Mouse (Mus musculus) right cerebral cortex, postnatal 4 days (tissue): ENCODE results near the gene Mogat2.

Experiments used
- DNase-seq: peaks from one replicate; pipeline ENCODE4 v3.0.0-alpha.2; 2022

Gene Mogat2

GRCm38 (mm10) chr7:99191411-99191810 lies 47.0 kb downstream of the Mogat2 start:
- DNase-seq = no peak

GRCm38 (mm10) chr7:99189885-99190284 lies 48.5 kb downstream of the Mogat2 start:
- DNase-seq = no peak

GRCm38 (mm10) chr7:99188630-99189029 lies 49.8 kb downstream of the Mogat2 start:
- DNase-seq = no peak

DNA sequence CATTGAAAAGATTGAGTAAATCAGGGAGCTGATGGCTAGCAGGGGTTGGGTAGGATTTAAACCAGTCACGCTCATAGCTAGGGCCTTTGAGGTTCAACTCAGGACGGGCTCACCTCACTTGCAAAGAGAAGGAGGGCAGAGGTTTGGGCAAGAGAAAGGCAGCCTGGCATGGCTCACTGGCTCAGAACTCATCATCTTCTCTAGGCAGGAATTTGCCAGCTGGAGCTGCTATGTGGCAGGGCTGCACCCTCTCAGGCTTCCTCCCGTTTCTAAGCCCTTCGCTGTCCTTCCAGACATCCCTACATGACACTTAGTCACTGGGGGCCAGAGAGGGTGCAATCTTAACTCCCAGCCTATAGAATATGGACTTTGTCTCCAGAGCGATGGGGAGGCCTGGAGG lies 51.0 kb downstream of the Mogat2 start:
- no peak for DNase-seq

GRCm38 (mm10) chr7:99185405-99185804 lies 53.0 kb downstream of the Mogat2 start:
- DNase-seq = no peak

GRCm38 (mm10) chr7:99183751-99184150 lies 54.7 kb downstream of the Mogat2 start:
- no peak for DNase-seq

DNA sequence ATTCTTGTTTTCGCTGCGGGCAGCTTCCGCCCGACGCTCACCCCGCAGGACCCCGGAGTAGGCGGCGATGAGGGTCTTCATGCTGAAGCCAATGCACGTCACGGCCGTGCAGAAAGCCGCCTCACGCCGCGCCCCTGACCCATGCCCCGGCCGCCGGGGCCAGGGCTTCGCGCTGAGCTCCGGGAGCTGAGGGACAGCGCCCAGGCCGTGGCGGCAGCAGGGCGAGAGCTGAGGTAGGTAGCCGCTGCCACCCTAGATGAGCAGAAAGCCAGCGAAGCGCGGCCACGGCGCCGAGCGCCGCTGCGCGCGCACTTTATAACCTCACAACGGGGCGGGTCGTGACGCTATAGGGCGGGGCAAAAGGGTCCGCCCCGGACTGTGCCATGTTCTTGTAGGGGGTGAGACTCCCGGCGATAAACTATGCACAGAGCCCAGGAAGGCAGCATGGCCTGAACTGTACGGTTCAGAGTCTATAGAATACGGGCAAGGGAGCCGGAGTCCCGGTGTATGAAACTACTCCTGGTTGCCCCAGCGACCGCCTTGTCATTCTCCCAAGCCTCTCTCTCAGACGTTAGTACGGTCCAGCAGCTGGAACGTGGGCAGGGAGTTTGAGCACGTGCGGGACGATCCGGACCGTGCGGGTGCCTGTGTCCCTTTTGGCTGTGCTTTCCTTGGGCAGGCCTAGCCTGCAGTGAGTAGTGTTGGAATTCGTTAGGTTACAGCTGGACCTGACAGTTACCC lies 55.8 kb downstream of the Mogat2 start, which contains the start of gene Dgat2:
TSS of gene Dgat2 (minus strand) at position 288 of the 741 bp plus-strand sequence.
- peak; percentile 93 for DNase-seq

- no peak for DNase-seq
Measured at GRCm38 (mm10) chr7:99181619-99182431, 56.6 kb downstream of the Mogat2 start.

- no peak for DNase-seq
Measured at GRCm38 (mm10) chr7:99180162-99180561, 58.3 kb downstream of the Mogat2 start.

DNA sequence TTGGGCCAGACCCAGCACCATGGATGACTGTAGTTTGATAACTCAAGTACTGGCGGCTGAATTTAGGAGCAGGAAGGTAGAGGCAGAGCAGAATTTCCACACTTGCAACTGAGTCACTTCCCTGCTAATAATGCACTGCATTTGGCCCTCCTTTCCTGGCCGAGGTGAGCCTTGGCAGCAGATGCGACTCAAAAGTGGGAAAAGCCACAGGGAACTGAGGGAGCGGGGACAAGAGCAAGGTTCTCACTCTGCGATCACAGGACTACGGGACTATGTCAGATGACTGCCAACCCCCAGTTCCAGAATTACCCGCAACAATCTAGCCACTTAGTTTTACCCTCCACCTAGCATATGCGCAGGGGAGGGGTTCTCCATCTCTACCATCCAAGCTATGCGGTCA lies 59.1 kb downstream of the Mogat2 start:
- DNase-seq = no peak

DNA sequence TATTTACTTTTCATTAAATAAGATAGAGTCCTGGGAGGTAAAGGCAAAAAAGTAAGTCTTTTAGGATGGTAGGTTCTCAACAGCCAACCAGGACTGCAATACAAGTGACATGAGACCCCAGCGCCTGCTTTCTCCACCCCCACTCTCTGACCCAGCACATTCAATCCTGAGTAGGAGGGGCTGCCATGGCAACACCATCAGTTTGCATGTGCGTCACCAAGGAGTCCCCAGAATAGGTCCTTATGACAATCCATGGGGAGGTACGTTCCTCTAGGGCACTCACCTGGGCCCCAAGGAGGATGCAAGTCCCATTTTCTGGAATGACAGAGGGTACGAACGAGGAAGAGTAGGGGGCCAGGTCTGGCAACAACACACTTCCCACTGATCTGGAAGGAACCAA lies 61.0 kb downstream of the Mogat2 start:
- no peak for DNase-seq

DNA sequence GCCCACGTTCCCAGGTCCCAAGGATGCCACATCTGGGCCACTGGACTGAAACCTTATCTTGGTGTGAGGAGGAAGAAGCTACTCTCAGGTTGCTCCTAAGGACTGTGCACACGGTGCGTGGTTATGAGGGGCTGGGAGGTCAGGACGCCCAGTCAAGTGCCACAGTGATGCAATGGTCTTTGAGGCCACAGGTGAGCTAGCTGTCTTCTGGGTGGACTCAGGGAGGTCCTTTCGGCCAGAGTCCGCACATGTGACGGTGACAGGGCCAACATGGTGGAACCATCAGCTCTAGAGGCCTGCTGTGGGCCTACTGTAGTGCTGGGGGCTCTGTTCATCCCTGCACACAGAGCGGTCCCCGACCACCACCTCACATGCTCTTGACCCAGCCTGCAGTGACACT lies 62.8 kb downstream of the Mogat2 start:
- no peak for DNase-seq

GRCm38 (mm10) chr7:99175118-99175517 lies 63.3 kb downstream of the Mogat2 start:
- no peak for DNase-seq

GRCm38 (mm10) chr7:99174006-99174405 lies 64.4 kb downstream of the Mogat2 start:
- no peak for DNase-seq

DNA sequence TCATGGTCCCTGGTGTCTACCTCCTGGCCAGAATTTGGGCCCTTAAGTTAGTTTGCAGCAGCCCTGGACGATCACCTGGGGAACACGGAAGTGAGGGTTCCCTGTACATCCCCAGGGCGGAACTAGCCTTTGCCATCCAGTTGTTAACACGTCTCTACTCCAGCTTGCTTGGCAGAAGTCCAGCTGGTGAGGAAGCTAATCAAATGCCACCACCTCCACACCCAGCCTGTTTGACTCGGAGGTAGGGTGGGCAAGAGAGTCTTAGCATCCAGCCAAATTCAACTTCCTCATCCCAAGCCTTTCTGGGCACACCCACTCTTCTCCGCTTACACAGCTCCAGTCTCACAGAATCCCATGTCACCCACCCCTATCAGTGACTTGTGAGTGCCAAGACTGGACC lies 65.5 kb downstream of the Mogat2 start:
- DNase-seq = no peak

- no peak for DNase-seq
Measured at GRCm38 (mm10) chr7:99171730-99172463, 66.5 kb downstream of the Mogat2 start.

- DNase-seq = no peak
Measured at GRCm38 (mm10) chr7:99170519-99170918, 67.9 kb downstream of the Mogat2 start.

DNA sequence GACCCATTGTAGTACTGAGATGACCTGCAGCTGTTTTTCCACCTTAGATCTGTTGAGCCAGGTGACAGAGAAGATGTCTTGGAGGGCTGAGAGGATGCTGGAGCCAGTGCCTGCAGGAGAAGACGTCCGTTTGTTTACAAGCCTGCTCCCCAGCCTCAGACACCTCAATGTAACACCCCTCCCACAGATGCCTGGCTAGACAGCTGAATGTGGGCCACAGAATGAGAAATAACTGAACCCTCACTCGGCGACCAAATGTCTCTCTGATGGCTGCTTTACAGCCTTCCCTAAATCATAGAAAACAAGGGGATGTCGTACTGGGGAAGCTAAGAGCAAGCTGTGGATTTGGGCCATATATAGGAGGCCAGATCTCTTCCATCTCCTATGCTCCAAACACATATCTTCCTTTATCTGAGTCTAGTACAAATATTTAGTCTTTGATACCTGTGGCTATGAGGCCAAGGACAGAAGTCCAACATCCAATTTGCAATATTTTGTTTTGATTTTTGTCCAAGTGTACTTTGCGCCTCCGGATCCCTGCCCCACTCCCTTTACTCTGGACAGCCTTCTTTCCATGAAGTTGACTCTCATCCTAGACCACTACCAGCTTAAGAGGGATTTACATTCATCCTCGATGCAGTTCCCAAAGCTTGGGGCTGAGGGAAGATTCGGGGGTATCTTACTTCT lies 68.6 kb downstream of the Mogat2 start:
- no peak for DNase-seq
